Mouse (Mus musculus): Measurements from ENCODE around the gene E130308A19Rik. TPM values are rescaled to one million over a fixed set of nuclear protein-coding genes. Genes with fewer than 3 reads are reported as not detected.
A peak's percentile ranks its signal among the peaks of the same experiment; 100 is the strongest.

E130308A19Rik gene
- polyA plus RNA-seq (2014; fragmentation: Nextera tagmentation; extraction: Ambion mirVana), result 43.2 and 49.0 TPM in 2 replicates

- ATAC-seq (ENCODE audit: low FRiP score), result peak; percentile 92
- Histone ChIP-seq H3K4me1 (ENCODE audit: control insufficient read depth, insufficient read depth, low read length) (peaks cover 25% of the 10 kb centered on the region), H3K4me2 (peak within 1 kb of the TSS; percentile 71), H3K27ac (ENCODE audit: low read depth, low read length) (peak within 1 kb of the TSS; percentile 85), H3K4me3 (ENCODE audit: low read depth, low read length) (peak within 1 kb of the TSS; percentile 81), H3K27me3 (ENCODE audit: control insufficient read depth, insufficient read depth, low read length) (no peaks in the 10 kb centered on the region), H3K36me3 (ENCODE audit: control insufficient read depth, insufficient read depth, low read length) (no peaks in the 10 kb centered on the region), H3K9ac (ENCODE audit: low read length) (peak within 1 kb of the TSS; percentile 93), H3K9me3 (ENCODE audit: control insufficient read depth, low read length) (no peaks in the 10 kb centered on the region)
- under 1% methylated on average over 91 of the region's 120 CpGs for WGBS
- DNase-seq (ENCODE audit: low spot score, missing footprints), result peak; percentile 98
Observed at GRCm38 (mm10) chr4:59625998-59626910, at the start of gene E130308A19Rik. Gene E130308A19Rik (plus strand): TSS chr4:59626211.

GRCm38 (mm10) chr4:59580495-59581281, 45.3 kb upstream of the E130308A19Rik start:
- ATAC-seq (ENCODE audit: low FRiP score) (peak; percentile 48), DNase-seq (ENCODE audit: low spot score, missing footprints) (peak; percentile 93)
- Histone ChIP-seq H3K9me3 (ENCODE audit: control insufficient read depth, low read length) (no peaks in the 10 kb centered on the region), H3K27ac (ENCODE audit: low read depth, low read length) (0 out of 2 replicates have a peak overlapping the region, but pooled peaks have one; percentile 4), H3K36me3 (ENCODE audit: control insufficient read depth, insufficient read depth, low read length) (no peaks in the 10 kb centered on the region), H3K4me3 (ENCODE audit: low read depth, low read length) (peak overlapping the region; percentile 60), H3K4me2 (peak overlapping the region; percentile 63), H3K4me1 (ENCODE audit: control insufficient read depth, insufficient read depth, low read length) (peaks cover 8% of the 10 kb centered on the region; the same call in 1 of the 2 replicates), H3K27me3 (ENCODE audit: control insufficient read depth, insufficient read depth, low read length) (no peaks in the 10 kb centered on the region), H3K9ac (ENCODE audit: low read length) (peak overlapping the region; percentile 57)
- WGBS, result 1% methylated on average over 23 of the region's 23 CpGs

GRCm38 (mm10) chr4:59581314-59582185, 44.5 kb upstream of the E130308A19Rik start, which contains the start of gene Hsdl2:
Gene Hsdl2 (plus strand): TSS chr4:59581563.
- Histone ChIP-seq H3K4me1 (ENCODE audit: control insufficient read depth, insufficient read depth, low read length) (peaks cover 8% of the 10 kb centered on the region; the same call in 1 of the 2 replicates), H3K27ac (ENCODE audit: low read depth, low read length) (0 out of 2 replicates have a peak within 1 kb of the TSS, but pooled peaks have one; percentile 4), H3K9me3 (ENCODE audit: control insufficient read depth, low read length) (no peaks in the 10 kb centered on the region), H3K27me3 (ENCODE audit: control insufficient read depth, insufficient read depth, low read length) (no peaks in the 10 kb centered on the region), H3K4me2 (peak within 1 kb of the TSS; percentile 63), H3K4me3 (ENCODE audit: low read depth, low read length) (peak within 1 kb of the TSS; percentile 60), H3K9ac (ENCODE audit: low read length) (peak within 1 kb of the TSS; percentile 65), H3K36me3 (ENCODE audit: control insufficient read depth, insufficient read depth, low read length) (no peaks in the 10 kb centered on the region)
- ATAC-seq (ENCODE audit: low FRiP score) (peak; percentile 96), DNase-seq (ENCODE audit: low spot score, missing footprints) (peak; percentile 100)
- 1% methylated on average over 61 of the region's 61 CpGs for WGBS

- WGBS, result 38% methylated on average over 6 of the region's 6 CpGs
- H3K36me3 ChIP-seq (ENCODE audit: control insufficient read depth, insufficient read depth, low read length), result no peaks in the 10 kb centered on the region
- H3K4me1 ChIP-seq (ENCODE audit: control insufficient read depth, insufficient read depth, low read length), result peaks cover 8% of the 10 kb centered on the region; the same call in 1 of the 2 replicates
- no peak for DNase-seq (ENCODE audit: low spot score, missing footprints)
- no peaks in the 10 kb centered on the region for H3K27me3 ChIP-seq (ENCODE audit: control insufficient read depth, insufficient read depth, low read length)
- H3K9me3 ChIP-seq (ENCODE audit: control insufficient read depth, low read length), result no peaks in the 10 kb centered on the region
- ATAC-seq (ENCODE audit: low FRiP score), result no peak
- H3K9ac ChIP-seq (ENCODE audit: low read length), result no peak overlapping the region
- no peak overlapping the region for H3K27ac ChIP-seq (ENCODE audit: low read depth, low read length)
- H3K4me3 ChIP-seq (ENCODE audit: low read depth, low read length), result peak overlapping the region; percentile 60
- H3K4me2 ChIP-seq, result peak overlapping the region; percentile 63
Observed at GRCm38 (mm10) chr4:59582186-59582585, 43.8 kb upstream of the E130308A19Rik start.

- H3K9me3 ChIP-seq (ENCODE audit: control insufficient read depth, low read length), result no peaks in the 10 kb centered on the region
- ATAC-seq (ENCODE audit: low FRiP score) (no peak), DNase-seq (ENCODE audit: low spot score, missing footprints) (no peak)
- no peak overlapping the region for H3K4me2 ChIP-seq
- no peak overlapping the region for H3K27ac ChIP-seq (ENCODE audit: low read depth, low read length)
- H3K4me1 ChIP-seq (ENCODE audit: control insufficient read depth, insufficient read depth, low read length), result peaks cover 7% of the 10 kb centered on the region; the same call in 1 of the 2 replicates
- H3K27me3 ChIP-seq (ENCODE audit: control insufficient read depth, insufficient read depth, low read length), result no peaks in the 10 kb centered on the region
- WGBS, result 84% methylated on average over 5 of the region's 5 CpGs
- H3K9ac ChIP-seq (ENCODE audit: low read length), result no peak overlapping the region
- no peaks in the 10 kb centered on the region for H3K36me3 ChIP-seq (ENCODE audit: control insufficient read depth, insufficient read depth, low read length)
- H3K4me3 ChIP-seq (ENCODE audit: low read depth, low read length), result no peak overlapping the region
Observed at GRCm38 (mm10) chr4:59585097-59585496, 40.9 kb upstream of the E130308A19Rik start.

GRCm38 (mm10) chr4:59587215-59587871, 38.7 kb upstream of the E130308A19Rik start:
- Histone ChIP-seq H3K9ac (ENCODE audit: low read length) (no peak overlapping the region), H3K9me3 (ENCODE audit: control insufficient read depth, low read length) (no peaks in the 10 kb centered on the region), H3K27ac (ENCODE audit: low read depth, low read length) (no peak overlapping the region), H3K4me2 (no peak overlapping the region), H3K36me3 (ENCODE audit: control insufficient read depth, insufficient read depth, low read length) (no peaks in the 10 kb centered on the region), H3K4me3 (ENCODE audit: low read depth, low read length) (no peak overlapping the region), H3K27me3 (ENCODE audit: control insufficient read depth, insufficient read depth, low read length) (no peaks in the 10 kb centered on the region), H3K4me1 (ENCODE audit: control insufficient read depth, insufficient read depth, low read length) (no peaks in the 10 kb centered on the region; the same call in 1 of the 2 replicates)
- WGBS, result 78% methylated on average over 2 of the region's 2 CpGs
- DNase-seq (ENCODE audit: low spot score, missing footprints), result no peak
- no peak for ATAC-seq (ENCODE audit: low FRiP score)

GRCm38 (mm10) chr4:59587872-59588226, 38.2 kb upstream of the E130308A19Rik start:
- Histone ChIP-seq H3K4me2 (no peak overlapping the region), H3K9me3 (ENCODE audit: control insufficient read depth, low read length) (no peaks in the 10 kb centered on the region), H3K9ac (ENCODE audit: low read length) (no peak overlapping the region), H3K27ac (ENCODE audit: low read depth, low read length) (no peak overlapping the region), H3K27me3 (ENCODE audit: control insufficient read depth, insufficient read depth, low read length) (no peaks in the 10 kb centered on the region), H3K4me3 (ENCODE audit: low read depth, low read length) (no peak overlapping the region), H3K36me3 (ENCODE audit: control insufficient read depth, insufficient read depth, low read length) (no peaks in the 10 kb centered on the region), H3K4me1 (ENCODE audit: control insufficient read depth, insufficient read depth, low read length) (no peaks in the 10 kb centered on the region)
- 88% methylated on average over 1 of the region's 1 CpGs for WGBS
- DNase-seq (ENCODE audit: low spot score, missing footprints) (no peak), ATAC-seq (ENCODE audit: low FRiP score) (no peak)

GRCm38 (mm10) chr4:59594614-59595013, 31.4 kb upstream of the E130308A19Rik start:
- H3K4me2 ChIP-seq, result no peak overlapping the region
- H3K4me1 ChIP-seq (ENCODE audit: control insufficient read depth, insufficient read depth, low read length), result no peaks in the 10 kb centered on the region
- no peaks in the 10 kb centered on the region for H3K27me3 ChIP-seq (ENCODE audit: control insufficient read depth, insufficient read depth, low read length)
- no peak overlapping the region for H3K4me3 ChIP-seq (ENCODE audit: low read depth, low read length)
- no peaks in the 10 kb centered on the region for H3K36me3 ChIP-seq (ENCODE audit: control insufficient read depth, insufficient read depth, low read length)
- H3K27ac ChIP-seq (ENCODE audit: low read depth, low read length), result no peak overlapping the region
- DNase-seq (ENCODE audit: low spot score, missing footprints) (no peak), ATAC-seq (ENCODE audit: low FRiP score) (no peak)
- H3K9me3 ChIP-seq (ENCODE audit: control insufficient read depth, low read length), result no peaks in the 10 kb centered on the region
- 67% methylated on average over 2 of the region's 2 CpGs for WGBS
- H3K9ac ChIP-seq (ENCODE audit: low read length), result no peak overlapping the region

Measured in midbrain, embryonic 11.5 days (tissue).